Mouse (Mus musculus) CH12.LX (cell line): ENCODE data around the gene Adcy5. TPM values are rescaled to one million over a fixed set of nuclear protein-coding genes. Genes with fewer than 3 reads are reported as not detected.

Source experiments
- DNase-seq: peaks from one replicate; pipeline ENCODE4 v3.0.0-alpha.2; 2013; ENCODE audit errors: extremely low read depth
- H3K27ac ChIP-seq: 2 replicates; pipeline ENCODE4 v1.5.1; 2012; ENCODE audit warnings: low read depth, mild to moderate bottlenecking, control low read depth, moderate library complexity; ENCODE audit not compliant: insufficient read depth
- H3K27me3 ChIP-seq: replicated peaks from 2 replicates; pipeline ENCODE3; 2012; ENCODE audit warnings: inconsistent platforms
- H3K36me3 ChIP-seq, 2 experiments: replicated peaks in 1 of 2; 2 replicates each; pipeline versions ENCODE3 to v1.6.1; 2012; ENCODE audit warnings: inconsistent platforms in 1 of 2, low read length in 1 of 2, mild to moderate bottlenecking in 1 of 2, mixed read lengths in 1 of 2, moderate library complexity in 1 of 2; ENCODE audit not compliant: control insufficient read depth in 1 of 2, insufficient read depth in 1 of 2
- H3K4me1 ChIP-seq, 2 experiments: 2 replicates each; pipeline ENCODE4 v1.6.1; 2012; ENCODE audit warnings: inconsistent platforms in 1 of 2, moderate library complexity in 1 of 2; ENCODE audit not compliant: insufficient read depth in 2 of 2, control insufficient read depth in 1 of 2
- H3K4me2 ChIP-seq: 2 replicates; pipeline ENCODE4 v1.6.1; 2012; ENCODE audit warnings: low read depth, mild to moderate bottlenecking, control low read depth; ENCODE audit not compliant: poor library complexity, insufficient read depth, severe bottlenecking
- H3K4me3 ChIP-seq, 3 experiments: fragments of 150-350 bp in 1 of 3; sonication (generic) in 1 of 3; replicated peaks in 1 of 3; 2 replicates each; pipeline versions ENCODE3 to v1.5.1; 2011 to 2012; ENCODE audit warnings: low read depth in 2 of 3, low read length in 2 of 3, mild to moderate bottlenecking in 2 of 3, moderate library complexity in 2 of 3, control low read depth in 1 of 3, improper control_type of control experiment in 1 of 3, inconsistent platforms in 1 of 3, mixed read lengths in 1 of 3; ENCODE audit not compliant: poor library complexity in 1 of 3
- H3K79me2 ChIP-seq: replicated peaks from 2 replicates; pipeline ENCODE4 v1.6.1; 2012; ENCODE audit warnings: mild to moderate bottlenecking, moderate library complexity; ENCODE audit not compliant: control insufficient read depth, poor library complexity, insufficient read depth, severe bottlenecking; ENCODE audit errors: extremely low read depth
- H3K9ac ChIP-seq: 2 replicates; pipeline ENCODE4 v1.6.1; 2012; ENCODE audit warnings: low read depth, mild to moderate bottlenecking, control low read depth, moderate library complexity; ENCODE audit not compliant: insufficient read depth
- H3K9me3 ChIP-seq: replicated peaks from 2 replicates; pipeline ENCODE3; 2012; ENCODE audit warnings: low read length, inconsistent platforms, mixed read lengths
- CHD1 ChIP-seq: IDR thresholded peaks from 2 replicates; pipeline ENCODE4 v1.6.1; 2012; ENCODE audit warnings: low read depth, low read length, improper control_type of control experiment, inconsistent platforms
- CHD2 ChIP-seq: IDR thresholded peaks from 2 replicates; pipeline ENCODE4 v1.6.1; 2011; ENCODE audit warnings: low read length, improper control_type of control experiment
- CTCF ChIP-seq, 2 experiments: IDR thresholded peaks in 1 of 2; conservative IDR thresholded peaks in 1 of 2; 2 replicates each; pipeline ENCODE4 v1.5.1; 2011 to 2012; ENCODE audit warnings: low read depth in 2 of 2, low read length in 2 of 2, improper control_type of control experiment in 1 of 2, inconsistent platforms in 1 of 2, mild to moderate bottlenecking in 1 of 2, moderate library complexity in 1 of 2
- EP300 ChIP-seq: IDR thresholded peaks from 2 replicates; pipeline ENCODE4 v1.6.1; 2011; ENCODE audit warnings: low read length, improper control_type of control experiment
- ETS1 ChIP-seq: conservative IDR thresholded peaks from 2 replicates; pipeline ENCODE4 v1.6.1; 2012; ENCODE audit warnings: low read depth, mild to moderate bottlenecking, inconsistent platforms, low read length, improper control_type of control experiment, moderate library complexity
- HCFC1 ChIP-seq: IDR thresholded peaks from 2 replicates; pipeline ENCODE4 v1.6.1; 2012; ENCODE audit warnings: low read depth, mild to moderate bottlenecking, inconsistent platforms, low read length, improper control_type of control experiment
- MAX ChIP-seq: IDR thresholded peaks from 2 replicates; pipeline ENCODE4 v1.6.1; 2011; ENCODE audit warnings: low read length, improper control_type of control experiment
- NELFE ChIP-seq: IDR thresholded peaks from 2 replicates; pipeline ENCODE4 v1.6.1; 2011; ENCODE audit warnings: low read depth, low read length, improper control_type of control experiment
- POLR2A ChIP-seq: IDR thresholded peaks from 2 replicates; pipeline ENCODE4 v1.6.1; 2011; ENCODE audit warnings: low read depth, mild to moderate bottlenecking, improper control_type of control experiment, low read length
- RAD21 ChIP-seq: IDR thresholded peaks from 2 replicates; pipeline ENCODE4 v1.6.1; 2011; ENCODE audit warnings: low read depth, mild to moderate bottlenecking, low read length, improper control_type of control experiment, moderate library complexity
- RCOR1 ChIP-seq: conservative IDR thresholded peaks from 2 replicates; pipeline ENCODE4 v1.6.1; 2012; ENCODE audit warnings: low read depth, mild to moderate bottlenecking, inconsistent platforms, low read length, improper control_type of control experiment
- SIN3A ChIP-seq: IDR thresholded peaks from 2 replicates; pipeline ENCODE4 v1.6.1; 2012; ENCODE audit warnings: low read length, improper control_type of control experiment, inconsistent platforms
- TBP ChIP-seq: conservative IDR thresholded peaks from 2 replicates; pipeline ENCODE4 v1.6.1; 2011; ENCODE audit warnings: low read depth, low read length, improper control_type of control experiment
- TCF12 ChIP-seq: IDR thresholded peaks from 2 replicates; pipeline ENCODE4 v1.6.1; 2014; ENCODE audit warnings: low read depth, mild to moderate bottlenecking, inconsistent platforms, low read length, improper control_type of control experiment
- USF1 ChIP-seq: IDR thresholded peaks from 2 replicates; pipeline ENCODE4 v1.6.1; 2014; ENCODE audit warnings: low read depth, mild to moderate bottlenecking, inconsistent platforms, low read length, improper control_type of control experiment
- ZC3H11A ChIP-seq: IDR thresholded peaks from 2 replicates; pipeline ENCODE4 v1.6.1; 2012; ENCODE audit warnings: low read depth, mild to moderate bottlenecking, inconsistent platforms, low read length, improper control_type of control experiment
- ZMIZ1 ChIP-seq: IDR thresholded peaks from 2 replicates; pipeline ENCODE4 v1.6.1; 2012; ENCODE audit warnings: low read depth, mild to moderate bottlenecking, inconsistent platforms, low read length, improper control_type of control experiment
- ZNF384 ChIP-seq: IDR thresholded peaks from 2 replicates; pipeline ENCODE4 v1.6.1; 2012; ENCODE audit warnings: low read depth, low read length, improper control_type of control experiment, inconsistent platforms
- dilution Hi-C: fragments of 300-500 bp; cut with MboI; formaldehyde crosslinking; loops from 2 replicates; pipeline ENCODE4 v1.14.3; 2020; ENCODE audit warnings: low sequenced_read_pairs; ENCODE audit not compliant: extremely low pct_unique_long_range_greater_than_20kb, extremely low pct_ligation_motif_present
- in situ Hi-C: fragments of 300-500 bp; cut with MboI; formaldehyde crosslinking; loops from 3 replicates; pipeline ENCODE4 v1.14.3; 2019; ENCODE audit warnings: low sequenced_read_pairs, low pct_ligation_motif_present, low pct_unique_long_range_greater_than_20kb, mixed read lengths
- polyA plus RNA-seq: library from polyadenylated mRNA; unstranded; fragments of >175 nt; gene quantifications from 2 replicates; pipeline ENCODE4 v1.2.1, GENCODE M21; 2012; ENCODE audit warnings: low read depth; ENCODE audit not compliant: insufficient read length
- total RNA-seq, 2 experiments: library from RNA; depleted of rRNA; stranded (reverse); fragments of 300-350 nt in 1 of 2; fragments of >200 nt in 1 of 2; gene quantifications; 2 replicates each; pipeline ENCODE4 v1.2.3; 2012 to 2014

Adcy5 gene
- total and polyA plus RNA-seq, 3 experiments = 0.04 TPM; not detected in 2

DNA sequence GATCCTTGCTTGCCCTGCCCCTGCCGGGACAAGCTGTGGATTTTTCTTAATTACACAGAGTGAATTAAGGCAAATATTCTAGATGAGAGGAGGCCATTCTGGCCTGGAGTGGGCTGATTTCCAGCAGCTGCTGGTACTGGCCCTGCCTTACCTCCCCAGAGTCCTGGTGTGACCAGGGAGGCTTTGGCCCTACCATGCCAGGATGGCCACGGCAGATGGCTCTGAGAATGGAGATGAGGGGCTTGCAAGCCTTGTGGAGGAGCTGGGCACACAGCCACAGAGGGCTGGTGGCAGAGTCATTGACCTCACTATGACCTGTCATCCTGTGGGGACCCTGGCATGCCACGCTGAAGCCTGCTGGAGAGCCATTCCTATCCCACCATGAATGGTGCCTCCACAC is 54.1 kb downstream of the Adcy5 start:
- no peak overlapping the region for H3K27ac ChIP-seq
- in situ Hi-C loops (no loop called here), dilution Hi-C loops (no loop called here)
- peaks cover 94% of the 10 kb centered on the region for H3K27me3 ChIP-seq
- TF ChIP-seq RCOR1 (no peak), EP300 (no peak), CHD1 (no peak), NELFE (no peak), POLR2A (no peak), CHD2 (no peak)
- no peak overlapping the region for H3K9ac ChIP-seq
- no peaks in the 10 kb centered on the region for H3K79me2 ChIP-seq
- H3K4me2 ChIP-seq = no peak overlapping the region
- no peaks in the 10 kb centered on the region for H3K4me1 ChIP-seq
- no peak overlapping the region for H3K4me3 ChIP-seq
- no peaks in the 10 kb centered on the region for H3K9me3 ChIP-seq
- DNase-seq = no peak
- H3K36me3 ChIP-seq = no peaks in the 10 kb centered on the region

DNA sequence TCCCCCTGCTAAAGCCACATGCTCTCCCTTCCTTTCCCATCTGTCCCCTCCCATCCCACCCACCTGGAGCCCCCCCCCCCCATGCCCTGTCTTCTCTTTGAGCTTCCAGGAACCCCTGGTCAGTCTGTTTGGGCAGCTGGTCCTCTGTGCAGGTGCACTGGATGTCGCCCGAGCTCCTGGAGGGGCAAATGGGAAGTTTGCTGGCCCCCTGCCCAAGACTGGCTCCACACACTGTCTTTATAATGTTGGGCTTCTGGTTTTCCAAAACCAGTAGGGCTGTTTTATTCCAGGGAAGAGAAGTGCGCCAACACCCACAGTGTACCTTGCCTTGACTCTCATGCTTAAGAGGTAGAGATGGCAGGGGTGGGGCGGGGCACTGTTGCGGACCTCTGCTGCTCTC is 55.1 kb downstream of the Adcy5 start:
- Histone ChIP-seq H3K27me3 (peaks cover 94% of the 10 kb centered on the region), H3K9ac (no peak overlapping the region), H3K9me3 (no peaks in the 10 kb centered on the region), H3K4me2 (no peak overlapping the region), H3K27ac (no peak overlapping the region), H3K4me1 (no peaks in the 10 kb centered on the region), H3K4me3 (no peak overlapping the region), H3K36me3 (no peaks in the 10 kb centered on the region), H3K79me2 (no peaks in the 10 kb centered on the region)
- in situ Hi-C loops (no loop called here), dilution Hi-C loops (no loop called here)
- TF ChIP-seq ZMIZ1 (no peak), ZC3H11A (no peak), TCF12 (no peak), SIN3A (no peak), MAX (no peak), USF1 (no peak), ETS1 (no peak), TBP (no peak), HCFC1 (no peak), RAD21 (no peak), CTCF (conservative IDR thresholded peaks at IDR 0.05 in 1 of 2, IDR thresholded peaks at IDR 0.05 in 1 of 2; ENCODE audit: low read depth in 2 of 2, low read length in 2 of 2) (no peak), ZNF384 (no peak)
- no peak for DNase-seq
